Comparison of ENCODE assay signal across 8 mouse cellular contexts in the genomic region with DNA sequence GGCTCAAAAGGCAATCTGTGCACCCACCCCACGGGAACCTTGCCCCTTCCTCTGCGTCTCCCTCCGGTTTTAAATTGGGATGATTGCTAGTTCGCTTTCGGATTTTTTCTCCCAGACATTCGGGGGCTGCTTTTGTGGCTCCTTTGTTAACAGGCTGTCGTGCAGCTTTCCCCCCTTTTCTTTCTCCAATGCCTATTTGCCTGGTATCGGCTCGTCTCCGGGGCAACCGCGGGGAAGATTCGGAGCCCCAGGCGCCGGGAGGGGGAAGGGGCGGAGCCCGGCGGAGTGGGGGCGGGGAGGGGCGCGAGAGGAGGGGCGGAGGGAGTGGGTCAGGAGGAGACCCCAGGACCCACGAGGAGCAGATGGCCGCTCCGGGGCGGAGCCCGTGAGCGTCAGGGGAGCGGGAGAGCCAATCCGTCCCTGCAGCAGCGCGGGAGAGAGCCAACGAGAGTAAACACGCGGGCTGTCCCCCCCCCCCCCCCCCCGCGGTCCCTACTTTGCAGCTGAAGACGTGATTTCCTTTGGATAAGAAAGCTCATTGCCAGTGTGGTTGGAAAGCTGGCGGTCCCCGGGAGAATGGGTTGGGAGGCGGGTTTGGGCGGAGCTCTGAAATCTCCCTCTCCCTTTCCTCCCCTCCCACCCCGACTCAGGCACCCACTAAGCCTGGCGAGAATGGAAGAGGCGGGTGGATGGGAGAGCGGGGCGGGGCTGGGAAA. TPM values are rescaled to one million over a fixed set of nuclear protein-coding genes. Genes with fewer than 3 reads are reported as not detected.
DNase-seq lines count a peak whose midpoint lies in the region; ATAC-seq lines count a peak whose summit lies in the region.

No protein-coding gene starts in this region.

- peak overlapping the region; percentile 93 for H3K4me3 ChIP-seq in midbrain, embryonic 10.5 days

- H3K27ac ChIP-seq in midbrain, embryonic 10.5 days (replicated peaks), result peak overlapping the region; percentile 100

- intact Hi-C loops in left cerebral cortex, postnatal 36 days (cut with DNase I), result loop anchor here (2.0 kb wide), 1 partner anchor 208 kb away; no protein-coding TSS in a partner anchor

- under 1% methylated on average over 45 of the region's 47 CpGs for WGBS in midbrain, embryonic 10.5 days

- no peaks in the 10 kb centered on the region for H3K27me3 ChIP-seq in midbrain, embryonic 10.5 days (ENCODE audit: low read depth, poor library complexity, severe bottlenecking)

- H3K36me3 ChIP-seq in midbrain, embryonic 10.5 days, result peaks cover 9% of the 10 kb centered on the region

- no peak for ATAC-seq in activated CD4-positive, CD25-positive, alpha-beta regulatory T cell, adult 4 months

- DNase-seq in adrenal gland, postnatal 10 days, result peak; percentile 92
- DNase-seq in embryo, embryonic 11 days, result peak; percentile 97
- DNase-seq in gastrocnemius, postnatal 4 days (ENCODE audit: low spot score in 2 of 2), result peak; percentile 86 to 91
- peak; percentile 85 for DNase-seq in kidney, adult 11 months
- peak; percentile 84 for DNase-seq in left cerebral cortex, postnatal 36 days (ENCODE audit: low spot score in 2 of 2)
- DNase-seq in midbrain, embryonic 10.5 days (ENCODE audit: low spot score), result peak; percentile 100
- peak; percentile 98 for DNase-seq in right cerebral cortex, postnatal 4 days

- H3K4me1 ChIP-seq in midbrain, embryonic 10.5 days, result peaks cover 10% of the 10 kb centered on the region

- no peaks in the 10 kb centered on the region for H3K9me3 ChIP-seq in midbrain, embryonic 10.5 days (replicated peaks)

RNA-seq across cellular contexts. Expression of a gene that starts 2.2 kb away (rescaled TPM):
- total RNA-seq in adrenal gland, postnatal 10 days (2021), result 100 to 1,000 TPM; 107 to 149 TPM
- 100 to 1,000 TPM; 274 to 289 TPM for total RNA-seq in gastrocnemius, postnatal 4 days (2021)
- 100 to 1,000 TPM; 164 to 165 TPM for total RNA-seq in left cerebral cortex, postnatal 36 days (2021)
- 169 and 200 TPM in 2 replicates for polyA plus RNA-seq in midbrain, embryonic 10.5 days (2016; fragmentation: Nextera tagmentation; extraction: Ambion mirVana)
- polyA plus RNA-seq in activated CD4-positive, CD25-positive, alpha-beta regulatory T cell, adult 4 months (2017; shearing (Covaris generic)), result 1 to 10 TPM in 1 of 2 experiments, under 1 TPM in 1; 0.69 to 1.1 TPM
